Mouse (Mus musculus): ENCODE results near the gene Dab1.

- TF ChIP-seq POLR2A (IDR thresholded peaks at IDR 0.05; ENCODE audit: extremely low read depth, insufficient read depth, low read length), result no peak
- TF ChIP-seq CTCF (IDR thresholded peaks at IDR 0.05; ENCODE audit: low read depth, low read length), result no peak
These were observed 1146.9 kb downstream of the Dab1 start, which contains the start of gene C8b for GRCm38 (mm10) chr4:104766065-104766464.
